Mouse (Mus musculus): ENCODE data around the gene Bmpr1a. TPM values are rescaled to one million over a fixed set of nuclear protein-coding genes. Genes with fewer than 3 reads are reported as not detected.

The Bmpr1a gene
- polyA plus RNA-seq (2012; rRNA removed) = 9.9 and 11.5 TPM in 2 replicates

DNA sequence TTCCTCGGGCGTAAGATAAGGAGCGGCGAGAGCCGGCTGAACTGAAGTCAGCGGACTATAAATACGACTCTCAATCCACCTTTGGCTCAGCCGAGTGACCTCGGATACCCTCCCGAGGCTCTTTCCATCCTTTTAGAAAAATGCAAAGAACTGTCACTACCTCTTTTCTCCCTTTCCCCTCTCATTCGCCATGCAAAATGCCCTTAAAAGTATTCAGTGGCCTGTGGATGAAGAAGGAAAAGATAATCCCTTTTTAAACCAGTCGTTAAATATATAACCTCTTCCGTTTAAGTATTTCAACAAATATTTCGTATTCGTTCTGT lies at the start of gene Bmpr1a:
Bmpr1a (minus strand) TSS at position 17 of the 323 bp plus-strand sequence.

DNA sequence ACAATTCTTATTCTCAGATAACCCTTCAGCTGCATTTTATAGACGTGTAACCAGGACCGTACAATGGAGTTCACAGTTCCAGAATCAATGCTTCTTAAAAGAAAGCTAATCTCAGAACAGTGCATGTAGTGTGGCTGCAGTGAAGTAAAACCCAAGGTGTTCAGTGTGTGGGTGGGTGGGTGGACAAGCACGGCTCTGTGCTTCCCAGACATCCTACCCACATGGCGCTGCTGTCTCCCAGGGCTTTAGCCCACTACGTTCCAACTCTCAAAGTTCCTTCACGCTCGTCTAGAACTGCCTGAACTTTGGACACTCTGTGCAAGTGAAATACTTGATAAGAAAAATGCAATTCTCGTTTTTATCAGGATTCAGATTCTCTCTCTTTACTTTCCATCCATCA lies 19.6 kb upstream of the Bmpr1a start, which contains the start of gene 9230112D13Rik:
9230112D13Rik (minus strand) TSS at position 101 of the 400 bp plus-strand sequence.

DNA sequence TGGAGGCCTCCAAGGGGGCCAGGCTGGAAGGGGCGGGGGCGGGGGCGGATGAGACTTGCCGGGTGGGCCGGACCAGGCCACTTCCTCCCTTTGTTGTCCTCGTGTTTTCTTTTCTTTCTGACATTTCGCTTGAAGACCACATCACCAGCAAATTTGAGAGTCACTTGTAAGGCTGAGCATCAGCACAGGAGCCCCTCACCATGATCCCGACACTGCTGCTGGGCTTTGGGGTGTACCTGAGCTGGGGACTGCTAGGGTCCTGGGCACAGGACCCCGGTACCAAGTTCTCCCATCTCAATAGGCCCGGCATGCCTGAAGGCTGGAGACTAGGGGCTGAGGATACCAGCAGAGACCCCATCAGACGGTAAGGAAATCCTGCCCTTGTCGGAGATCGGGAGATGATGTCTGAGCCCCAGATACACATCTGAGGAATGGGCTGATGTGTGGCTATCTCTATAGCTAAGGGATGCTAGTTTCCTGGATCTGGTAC lies 127.7 kb downstream of the Bmpr1a start, which contains the start of gene Mmrn2:
Mmrn2 (plus strand) TSS at position 51 of the 490 bp plus-strand sequence.

DNA sequence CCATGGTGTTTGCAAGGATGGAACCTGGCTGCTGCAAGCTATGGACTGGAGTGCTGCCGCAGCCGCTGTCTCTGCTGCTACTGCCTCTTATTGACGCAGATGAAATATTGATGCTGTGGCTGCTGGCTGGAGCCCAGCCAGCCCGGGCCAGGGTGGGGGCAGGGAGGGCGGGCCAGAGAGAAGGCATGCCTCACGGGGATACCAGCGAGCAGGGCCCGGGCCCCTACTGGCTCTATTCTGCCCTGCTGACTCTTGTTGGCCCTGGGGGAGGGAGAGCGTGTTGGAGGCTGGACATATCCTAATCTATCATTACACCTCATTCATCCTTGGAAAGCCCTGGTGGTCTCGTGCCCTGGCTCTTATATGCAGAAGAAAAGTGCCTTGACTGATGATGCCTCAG lies 128.6 kb downstream of the Bmpr1a start, which contains the start of gene Sncg:
Sncg (minus strand) TSS at position 213 of the 400 bp plus-strand sequence.

Other genes starting within 250 kb of the Bmpr1a start
- 1.6 and 2.0 TPM in 2 replicates for gene Shld2, start 192.8 kb downstream of the Bmpr1a start, polyA plus RNA-seq (2012; rRNA removed)
- gene Glud1, start 192.6 kb downstream of the Bmpr1a start, polyA plus RNA-seq (2012; rRNA removed) = 99.3 and 164 TPM in 2 replicates
- gene Fam25c, start 147.9 kb downstream of the Bmpr1a start, polyA plus RNA-seq (2012; rRNA removed) = not detected in 2 replicates
- 37.2 and 42.6 TPM in 2 replicates for gene Sncg, start 128.6 kb downstream of the Bmpr1a start, polyA plus RNA-seq (2012; rRNA removed)
- 14.3 and 15.2 TPM in 2 replicates for gene Mmrn2, start 127.9 kb downstream of the Bmpr1a start, polyA plus RNA-seq (2012; rRNA removed)
- gene 9230112D13Rik, start 19.5 kb upstream of the Bmpr1a start, polyA plus RNA-seq (2012; rRNA removed) = not detected in 2 replicates
- gene Ldb3, start 85.3 kb upstream of the Bmpr1a start, polyA plus RNA-seq (2012; rRNA removed) = 5.2 and 6.4 TPM in 2 replicates
- gene Opn4, start 96.8 kb upstream of the Bmpr1a start, polyA plus RNA-seq (2012; rRNA removed) = 0.10 TPM in 1 of 2 replicates, not detected in the other
- gene Wapl, start 170.6 kb upstream of the Bmpr1a start, polyA plus RNA-seq (2012; rRNA removed) = 8.5 and 11.3 TPM in 2 replicates

All from ovary, adult 2 months (tissue).